Mouse (Mus musculus): ENCODE measurements at regions not wholly inside any gene's neighbourhood (a gene's known extent, or its start where the extent isn't known, plus 50 kb on each side); places are given as distances from the start of the nearest gene placed in this dataset.

DNA sequence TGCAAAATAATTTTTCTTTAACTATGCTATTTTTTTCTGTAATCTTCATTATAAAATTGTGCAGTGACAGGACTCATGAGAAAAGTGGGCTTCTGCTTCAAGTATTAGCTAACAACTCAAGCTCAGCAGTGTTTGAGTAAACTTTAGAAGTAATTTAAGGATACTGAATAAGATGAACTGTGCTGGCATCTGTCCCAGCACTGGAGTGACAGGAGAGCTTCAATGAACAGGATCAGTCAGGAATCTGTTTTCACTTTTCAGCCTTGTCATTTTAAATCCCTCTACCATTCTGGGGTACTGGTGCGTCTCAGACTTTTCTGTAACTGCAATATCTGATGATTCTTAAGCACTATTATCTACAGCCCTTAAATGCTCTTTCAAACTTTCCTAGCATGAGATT, 135.0 kb downstream of the Slitrk5 start:
- TF ChIP-seq POLR2A (IDR thresholded peaks at IDR 0.05; ENCODE audit: low read depth, low read length) (no peak), CTCF (IDR thresholded peaks at IDR 0.05; ENCODE audit: borderline replicate concordance, insufficient read depth, low read length) (no peak)

All from embryonic fibroblast, embryonic 13.5 days (primary cell).